Mouse (Mus musculus) layer of hippocampus, adult 8-10 months (tissue): ENCODE data around the gene Ccdc163. TPM values are rescaled to one million over a fixed set of nuclear protein-coding genes. Genes with fewer than 3 reads are reported as not detected.

ENCODE experiments used
- DNase-seq, 2 experiments: peaks; one replicate each; pipeline ENCODE4 v3.0.0; 2022; ENCODE audit warnings: low spot score in 2 of 2
- total RNA-seq, 4 experiments: library from RNA; stranded (reverse); gene quantifications; 2 replicates each; pipeline ENCODE4 v1.2.4; 2022

The Ccdc163 gene
- total RNA-seq, 4 experiments from 2014 or later, result 4.9 to 8.9 (median 6.2) TPM

DNA sequence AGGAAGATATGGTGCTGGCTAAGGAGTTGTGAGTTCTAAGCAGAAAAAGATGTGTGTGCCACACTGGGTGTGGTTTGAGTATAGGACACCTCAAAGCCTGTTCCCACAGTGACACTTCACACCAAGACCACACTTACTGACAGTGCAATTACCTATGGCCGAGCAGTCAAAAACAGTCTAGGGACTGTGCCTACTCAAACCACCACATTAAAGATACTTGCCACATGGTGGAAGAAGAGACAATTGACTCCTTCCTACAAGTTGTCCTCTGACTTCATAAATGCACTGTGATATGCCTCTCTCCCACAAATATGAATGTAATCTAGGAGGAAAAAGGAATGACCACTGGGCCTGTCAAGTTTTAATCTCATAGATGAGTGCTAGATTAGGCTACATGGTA lies 7.3 kb upstream of the Ccdc163 start:
- DNase-seq, result no peak

- peak in 1 of 2 experiments; percentile 47 for DNase-seq
Observed at GRCm38 (mm10) chr4:116703804-116704203, 4.5 kb upstream of the Ccdc163 start.

GRCm38 (mm10) chr4:116707666-116708065 lies 643 bp upstream of the Ccdc163 start:
- peak; percentile 39 to 48 for DNase-seq

DNA sequence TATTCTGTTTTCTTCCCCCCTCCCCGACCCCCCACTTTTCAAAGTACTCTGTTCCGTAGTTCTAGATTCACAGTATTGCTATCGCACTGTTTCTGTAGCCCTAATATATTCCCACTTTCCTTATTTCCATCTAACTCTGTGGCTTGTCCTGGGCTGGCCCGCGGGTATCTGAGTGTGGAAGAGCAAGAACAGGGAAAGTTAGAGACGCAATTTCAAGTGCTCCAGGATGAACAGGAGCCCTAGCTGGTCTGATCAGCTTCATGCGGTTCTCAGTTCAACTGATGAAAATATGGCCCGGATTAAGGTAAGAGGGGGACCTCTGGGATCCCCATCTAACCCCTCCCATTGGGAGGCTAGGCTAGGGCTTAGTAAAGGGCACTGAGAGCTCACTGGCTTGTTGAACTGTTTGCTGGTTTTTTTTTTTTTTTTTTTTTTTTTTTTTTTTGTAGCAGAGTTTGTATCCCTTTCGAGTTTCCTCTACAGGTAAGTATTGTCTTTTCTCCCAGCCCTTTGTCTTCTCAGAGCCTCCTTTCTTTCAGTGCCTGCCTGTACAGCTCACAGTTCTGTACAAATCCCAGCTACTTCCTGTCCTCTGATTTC lies 582 bp downstream of the Ccdc163 start:
- no peak for DNase-seq

GRCm38 (mm10) chr4:116710154-116710553 lies 1.8 kb downstream of the Ccdc163 start:
- DNase-seq, result no peak

DNA sequence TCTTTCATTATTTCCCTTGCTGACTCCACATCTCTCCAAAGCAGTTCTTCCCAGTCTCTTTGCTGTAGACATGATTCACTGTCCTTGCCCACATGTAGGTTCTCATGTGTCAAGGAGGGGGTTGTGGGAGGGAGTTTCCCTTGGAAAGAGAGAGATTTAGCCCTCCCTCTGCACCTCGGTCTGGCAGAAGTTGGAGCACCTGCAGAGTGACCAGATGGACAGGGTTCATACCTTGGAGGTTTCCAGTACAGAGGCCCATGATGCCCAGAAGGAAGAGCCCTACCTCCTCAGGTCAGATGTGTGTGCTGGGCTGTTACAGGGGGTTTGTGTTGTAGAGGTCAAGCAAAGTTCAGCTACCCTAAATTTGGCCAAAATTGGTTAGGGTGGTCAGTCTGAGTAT lies 4.2 kb downstream of the Ccdc163 start:
- no peak for DNase-seq

GRCm38 (mm10) chr4:116719396-116719795 lies 11.1 kb downstream of the Ccdc163 start:
- DNase-seq, result peak; percentile 60

DNA sequence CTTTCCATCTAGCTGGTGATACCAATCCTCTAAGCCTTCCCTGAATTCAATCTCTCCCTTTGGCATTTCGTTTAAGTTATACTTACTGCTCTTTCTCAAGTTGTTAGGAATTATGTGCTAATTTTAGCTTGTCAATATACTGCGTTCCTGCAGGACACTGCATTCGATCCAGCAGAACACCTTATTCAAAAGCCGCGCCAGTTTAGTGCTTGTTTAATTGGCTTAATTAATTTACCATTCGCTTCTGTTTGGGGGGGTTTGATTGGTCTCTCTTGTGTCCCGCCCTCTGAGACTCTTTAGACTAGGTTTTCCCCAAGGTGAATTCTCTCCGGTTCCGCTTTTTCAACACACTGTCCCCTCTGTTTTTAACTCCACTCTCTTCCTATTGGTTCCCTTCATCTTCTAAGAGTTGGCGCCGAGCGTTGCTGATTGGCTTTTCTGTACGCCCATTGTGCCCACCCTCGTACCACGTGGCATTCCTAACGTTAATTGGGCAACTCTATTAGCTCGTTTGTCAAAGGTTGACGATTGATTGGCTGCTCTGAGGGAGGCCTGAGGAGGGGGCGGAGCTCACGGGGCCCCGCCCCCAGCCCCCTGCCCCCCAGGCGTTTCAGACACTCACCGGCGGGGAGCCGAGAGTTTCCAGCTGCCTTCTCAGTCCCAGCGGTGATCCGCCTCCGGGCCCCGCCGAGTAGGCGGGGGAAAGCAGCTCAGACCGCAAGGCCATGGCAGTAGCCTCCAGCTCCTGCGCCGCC lies 12.2 kb downstream of the Ccdc163 start, which contains the start of gene Tesk2:
Gene Tesk2 (plus strand): TSS at position 606 of the 755 bp plus-strand sequence.
- DNase-seq, result peak; percentile 94 to 96

DNA sequence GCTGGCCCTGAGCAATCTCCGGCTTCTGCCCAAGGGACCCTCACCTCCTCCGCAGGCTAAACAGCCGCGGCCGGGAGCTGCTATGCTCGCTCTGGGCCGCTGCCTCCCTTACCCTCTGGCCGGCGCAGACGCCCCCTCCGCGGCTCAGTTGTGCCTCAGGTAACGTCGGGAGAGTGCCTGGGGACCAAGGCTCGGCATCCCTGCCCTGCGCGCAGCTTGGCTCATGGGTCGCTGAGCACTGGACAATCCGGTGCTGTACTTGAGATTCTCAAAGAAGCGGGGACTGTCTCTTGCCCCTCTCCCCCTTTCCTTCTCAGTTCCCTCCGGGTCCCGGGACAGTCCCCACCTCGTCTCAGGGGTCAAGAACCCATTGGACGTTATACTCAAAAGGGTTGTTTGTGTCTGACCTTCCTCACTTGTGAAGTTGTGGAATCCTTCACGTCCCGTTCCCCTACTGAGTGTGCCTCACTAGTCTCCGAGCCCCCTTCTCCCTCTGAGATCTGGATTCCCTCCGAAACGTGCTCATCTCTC lies 12.9 kb downstream of the Ccdc163 start:
- DNase-seq, result no peak

DNA sequence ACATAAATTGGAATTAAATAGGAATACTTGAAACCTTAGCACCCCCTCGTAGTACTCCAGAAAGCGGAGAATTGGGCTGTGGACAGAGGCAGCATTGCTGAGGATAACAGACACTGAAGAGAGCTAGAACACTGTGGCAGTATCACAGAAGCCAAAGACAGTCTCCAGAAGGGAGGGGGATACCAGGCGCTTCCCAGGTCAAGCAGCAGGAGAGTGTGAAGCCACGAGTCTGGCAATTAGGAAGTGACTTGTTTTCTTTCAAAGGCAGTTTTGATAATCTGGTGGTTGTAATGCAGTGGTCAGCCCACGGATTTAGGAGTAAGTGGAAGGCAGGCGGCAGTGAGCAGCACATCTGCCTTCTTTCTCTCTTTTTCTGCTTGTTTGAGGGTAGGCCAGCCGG lies 13.9 kb downstream of the Ccdc163 start:
- no peak for DNase-seq

DNA sequence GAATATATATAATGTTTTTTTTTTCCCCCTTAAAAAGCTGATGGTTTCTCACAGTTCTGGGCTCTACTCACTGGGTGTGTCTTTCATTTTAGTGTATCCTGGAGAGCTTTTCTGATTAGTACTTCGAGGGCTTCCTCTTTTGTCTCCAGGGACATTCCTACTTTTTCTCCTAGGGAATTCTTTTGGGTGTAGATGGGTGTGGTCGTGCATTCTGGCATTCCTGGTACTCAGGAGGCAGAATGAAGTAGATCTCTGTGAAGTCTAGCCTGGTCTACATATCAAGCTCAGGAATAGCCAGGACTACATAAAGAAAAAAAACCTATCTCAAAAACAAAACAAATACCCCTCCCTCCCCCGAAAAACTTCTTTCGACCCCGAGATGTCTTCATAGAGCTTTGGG lies 17.1 kb downstream of the Ccdc163 start:
- DNase-seq, result no peak

GRCm38 (mm10) chr4:116727401-116727800 lies 19.1 kb downstream of the Ccdc163 start:
- no peak for DNase-seq

GRCm38 (mm10) chr4:116729532-116729931 lies 21.2 kb downstream of the Ccdc163 start:
- DNase-seq, result no peak

- DNase-seq, result no peak
Observed at GRCm38 (mm10) chr4:116731077-116731476, 22.8 kb downstream of the Ccdc163 start.

DNA sequence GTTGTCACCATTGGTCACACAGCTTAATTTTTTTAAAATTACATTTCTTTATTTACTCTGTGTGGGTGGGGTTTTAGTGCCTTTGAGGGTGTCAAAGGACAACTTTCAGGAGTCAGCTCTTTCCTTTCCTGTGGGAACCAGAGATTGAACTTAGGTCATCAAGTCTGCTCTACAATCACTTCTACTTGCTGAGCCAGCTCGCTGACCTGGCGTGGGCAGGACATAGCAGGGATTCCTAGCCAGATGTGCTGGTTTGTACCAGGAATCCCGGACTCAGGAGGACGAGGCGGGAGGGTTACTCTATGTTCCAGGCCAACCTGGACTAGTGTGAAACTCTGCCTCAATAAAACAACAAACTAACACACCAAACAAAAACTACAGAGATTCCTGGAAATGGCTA lies 24.0 kb downstream of the Ccdc163 start:
- DNase-seq, result no peak

- DNase-seq, result no peak
Observed at GRCm38 (mm10) chr4:116734996-116735395, 26.7 kb downstream of the Ccdc163 start.

- DNase-seq, result no peak
Observed at GRCm38 (mm10) chr4:116738972-116739751, 30.9 kb downstream of the Ccdc163 start.

GRCm38 (mm10) chr4:116749750-116750149 lies 41.4 kb downstream of the Ccdc163 start:
- no peak for DNase-seq

GRCm38 (mm10) chr4:116761914-116762313 lies 53.6 kb downstream of the Ccdc163 start:
- no peak for DNase-seq

- DNase-seq, result no peak
Observed at GRCm38 (mm10) chr4:116764001-116764400, 55.7 kb downstream of the Ccdc163 start.

GRCm38 (mm10) chr4:116768510-116768909 lies 60.2 kb downstream of the Ccdc163 start:
- no peak for DNase-seq

GRCm38 (mm10) chr4:116769060-116769459 lies 60.8 kb downstream of the Ccdc163 start:
- no peak for DNase-seq
